Mouse (Mus musculus): ENCODE measurements around the gene Ipo13. TPM values are rescaled to one million over a fixed set of nuclear protein-coding genes. Genes with fewer than 3 reads are reported as not detected.

Ipo13 gene
- total and polyA plus RNA-seq, 3 experiments: 7.4 to 46.5 (median 22.0) TPM

DNA sequence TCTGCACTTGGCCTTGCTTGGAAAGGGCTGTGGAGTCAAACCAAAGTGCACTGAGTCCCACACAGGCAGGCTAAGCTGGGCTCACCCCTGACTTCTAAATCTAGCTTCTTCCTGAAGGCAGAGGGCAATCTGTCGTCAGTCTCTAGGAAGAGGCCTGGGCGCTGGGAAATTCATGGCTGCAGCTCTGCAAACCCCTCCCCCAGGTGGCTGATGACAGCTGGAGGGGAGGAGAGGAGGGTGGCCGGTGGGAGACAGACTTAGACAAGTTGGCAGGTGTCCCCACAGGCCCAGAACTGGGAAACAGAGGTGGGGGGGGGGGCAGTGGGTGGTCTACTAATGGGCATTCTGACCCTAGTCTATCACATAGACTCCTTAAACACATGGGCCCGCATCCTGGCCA lies 42.7 kb upstream of the Ipo13 start:
- dilution Hi-C loops (cut with MboI; ENCODE audit: extremely low pct_ligation_motif_present, extremely low pct_unique_long_range_greater_than_20kb, low sequenced_read_pairs) (no loop called here), in situ Hi-C loops (cut with MboI; ENCODE audit: low pct_ligation_motif_present, low pct_unique_long_range_greater_than_20kb, low sequenced_read_pairs) (no loop called here)
- DNase-seq (ENCODE audit: extremely low read depth): no peak
- Histone ChIP-seq H3K27me3 (replicated peaks) (no peaks in the 10 kb centered on the region), H3K79me2 (replicated peaks; ENCODE audit: control insufficient read depth, extremely low read depth, insufficient read depth, poor library complexity, severe bottlenecking) (no peaks in the 10 kb centered on the region), H3K9ac (ENCODE audit: insufficient read depth, low read depth) (no peak overlapping the region), H3K36me3 (replicated peaks in 1 of 2; ENCODE audit: control insufficient read depth in 1 of 2, insufficient read depth in 1 of 2, low read length in 1 of 2) (peaks cover 0 to 78% of the 10 kb centered on the region in 2 experiments), H3K4me2 (ENCODE audit: insufficient read depth, low read depth, poor library complexity, severe bottlenecking) (no peak overlapping the region), H3K27ac (ENCODE audit: insufficient read depth, low read depth) (no peak overlapping the region), H3K9me3 (replicated peaks; ENCODE audit: low read length) (peaks cover under 1% of the 10 kb centered on the region), H3K4me1 (ENCODE audit: control insufficient read depth in 1 of 2, insufficient read depth in 2 of 2) (0 out of 4 replicates have a peak, but pooled peaks cover 0 to 7% of the 10 kb centered on the region in 2 experiments), H3K4me3 (replicated peaks in 1 of 3; ENCODE audit: low read depth in 2 of 3, low read length in 2 of 3, poor library complexity in 1 of 3) (no peak overlapping the region)
- no peak for TF ChIP-seq USF1 (IDR thresholded peaks at IDR 0.05; ENCODE audit: low read depth, low read length)
- no peak for TF ChIP-seq POLR2AphosphoS2 (IDR thresholded peaks at IDR 0.05; ENCODE audit: low read depth, low read length)

DNA sequence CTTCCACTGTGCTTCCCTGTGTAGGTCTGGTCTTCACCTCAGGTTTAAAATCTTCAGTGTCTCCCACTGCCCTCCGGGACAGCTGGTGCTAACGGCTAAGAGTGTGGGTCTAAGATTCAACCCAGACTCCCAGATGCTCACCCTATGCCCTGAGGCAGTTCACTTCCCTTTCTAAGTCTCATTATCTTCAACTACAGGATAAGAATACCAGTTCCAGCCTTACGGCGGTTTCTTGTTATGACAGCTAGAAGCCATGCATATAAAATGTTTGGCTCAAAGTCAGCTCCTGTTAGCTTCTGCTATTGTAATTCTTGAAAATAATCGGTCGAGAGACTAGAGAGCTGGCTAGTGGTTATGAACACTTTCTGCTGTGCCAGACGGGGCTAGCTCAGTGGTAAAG lies 32.7 kb upstream of the Ipo13 start:
- Histone ChIP-seq H3K9me3 (replicated peaks; ENCODE audit: low read length) (peaks cover 5% of the 10 kb centered on the region), H3K4me1 (ENCODE audit: control insufficient read depth in 1 of 2, insufficient read depth in 2 of 2) (peaks cover 0 to 13% of the 10 kb centered on the region in 2 experiments; a peak in 1 of 4 replicates), H3K36me3 (replicated peaks in 1 of 2; ENCODE audit: control insufficient read depth in 1 of 2, insufficient read depth in 1 of 2, low read length in 1 of 2) (peaks cover 2 to 24% of the 10 kb centered on the region in 2 experiments), H3K79me2 (replicated peaks; ENCODE audit: control insufficient read depth, extremely low read depth, insufficient read depth, poor library complexity, severe bottlenecking) (no peaks in the 10 kb centered on the region), H3K4me3 (replicated peaks in 1 of 3; ENCODE audit: low read depth in 2 of 3, low read length in 2 of 3, poor library complexity in 1 of 3) (no peak overlapping the region), H3K9ac (ENCODE audit: insufficient read depth, low read depth) (no peak overlapping the region), H3K27ac (ENCODE audit: insufficient read depth, low read depth) (no peak overlapping the region), H3K27me3 (replicated peaks) (no peaks in the 10 kb centered on the region), H3K4me2 (ENCODE audit: insufficient read depth, low read depth, poor library complexity, severe bottlenecking) (no peak overlapping the region)
- in situ Hi-C loops (cut with MboI; ENCODE audit: low pct_ligation_motif_present, low pct_unique_long_range_greater_than_20kb, low sequenced_read_pairs) (no loop called here), dilution Hi-C loops (cut with MboI; ENCODE audit: extremely low pct_ligation_motif_present, extremely low pct_unique_long_range_greater_than_20kb, low sequenced_read_pairs) (no loop called here)
- TF ChIP-seq UBTF (IDR thresholded peaks at IDR 0.05; ENCODE audit: low read depth, low read length): no peak
- no peak for TF ChIP-seq SIN3A (IDR thresholded peaks at IDR 0.05; ENCODE audit: low read length)
- no peak for TF ChIP-seq E2F4 (IDR thresholded peaks at IDR 0.05; ENCODE audit: insufficient replicate concordance, low read depth, low read length)
- no peak for TF ChIP-seq NRF1 (IDR thresholded peaks at IDR 0.05; ENCODE audit: low read depth, low read length)
- TF ChIP-seq RCOR1 (conservative IDR thresholded peaks at IDR 0.05; ENCODE audit: low read depth, low read length): no peak
- no peak for TF ChIP-seq HCFC1 (IDR thresholded peaks at IDR 0.05; ENCODE audit: low read depth, low read length)
- no peak for TF ChIP-seq USF2 (conservative IDR thresholded peaks at IDR 0.05; ENCODE audit: low read depth, low read length)
- TF ChIP-seq TCF12 (IDR thresholded peaks at IDR 0.05; ENCODE audit: low read depth, low read length): no peak
- no peak for TF ChIP-seq NELFE (IDR thresholded peaks at IDR 0.05; ENCODE audit: low read depth, low read length)
- TF ChIP-seq CTCF (conservative IDR thresholded peaks at IDR 0.05 in 1 of 2, IDR thresholded peaks at IDR 0.05 in 1 of 2; ENCODE audit: low read depth in 2 of 2, low read length in 2 of 2): no peak
- no peak for TF ChIP-seq PAX5 (IDR thresholded peaks at IDR 0.05; ENCODE audit: low read length)
- TF ChIP-seq POLR2A (IDR thresholded peaks at IDR 0.05; ENCODE audit: low read depth, low read length): no peak
- no peak for TF ChIP-seq RAD21 (IDR thresholded peaks at IDR 0.05; ENCODE audit: low read depth, low read length)
- TF ChIP-seq MAFK (IDR thresholded peaks at IDR 0.05; ENCODE audit: insufficient replicate concordance, low read length): no peak
- TF ChIP-seq ZNF384 (IDR thresholded peaks at IDR 0.05; ENCODE audit: low read depth, low read length): no peak
- TF ChIP-seq MEF2A (IDR thresholded peaks at IDR 0.05; ENCODE audit: borderline replicate concordance, low read depth, low read length): no peak
- no peak for TF ChIP-seq BHLHE40 (IDR thresholded peaks at IDR 0.05; ENCODE audit: low read depth, low read length)
- TF ChIP-seq MAZ (IDR thresholded peaks at IDR 0.05; ENCODE audit: low read depth, low read length): no peak
- TF ChIP-seq ZMIZ1 (IDR thresholded peaks at IDR 0.05; ENCODE audit: low read depth, low read length): no peak
- no peak for DNase-seq (ENCODE audit: extremely low read depth)
